ENCODE assay signal across 7 mouse cellular contexts in genomic region chr8:4206182-4207015, GRCm38 (mm10). TPM values are rescaled to one million over a fixed set of nuclear protein-coding genes. Genes with fewer than 3 reads are reported as not detected.
DNase-seq lines count a peak whose midpoint lies in the region; ATAC-seq and TF ChIP-seq lines count a peak whose summit lies in the region.

No protein-coding gene starts in this region.

- no peak for TF ChIP-seq CTCF in lung, embryonic 14.5 days (IDR thresholded peaks at IDR 0.05; ENCODE audit: low read depth)

- H3K4me3 ChIP-seq in lung, embryonic 14.5 days (ENCODE audit: low read depth, low read length) = no peak overlapping the region
- H3K4me3 ChIP-seq in embryonic facial prominence, embryonic 13.5 days = peak overlapping the region; percentile 6; the same call in 1 of the 2 replicates
- H3K4me3 ChIP-seq in limb, embryonic 10.5 days = peak overlapping the region; percentile 41

- H3K4me2 ChIP-seq in lung, embryonic 14.5 days = peak overlapping the region; percentile 38
- H3K4me2 ChIP-seq in embryonic facial prominence, embryonic 13.5 days = peak overlapping the region; percentile 36

- H3K27me3 ChIP-seq in lung, embryonic 14.5 days (ENCODE audit: insufficient read depth, low read length) = peaks cover 9% of the 10 kb centered on the region
- peaks cover 44% of the 10 kb centered on the region for H3K27me3 ChIP-seq in embryonic facial prominence, embryonic 13.5 days
- H3K27me3 ChIP-seq in limb, embryonic 10.5 days (ENCODE audit: low read depth, poor library complexity, severe bottlenecking) = peaks cover 95% of the 10 kb centered on the region

- H3K4me1 ChIP-seq in lung, embryonic 14.5 days (ENCODE audit: insufficient read depth) = no peaks in the 10 kb centered on the region
- H3K4me1 ChIP-seq in embryonic facial prominence, embryonic 13.5 days = peaks cover 12% of the 10 kb centered on the region
- peaks cover 19% of the 10 kb centered on the region for H3K4me1 ChIP-seq in limb, embryonic 10.5 days

- no peaks in the 10 kb centered on the region for H3K9me3 ChIP-seq in lung, embryonic 14.5 days (ENCODE audit: low read depth, low read length)
- 0 out of 2 replicates have a peak, but pooled peaks cover 5% of the 10 kb centered on the region for H3K9me3 ChIP-seq in embryonic facial prominence, embryonic 13.5 days
- H3K9me3 ChIP-seq in limb, embryonic 10.5 days (replicated peaks) = no peaks in the 10 kb centered on the region

- peak; percentile 44 for ATAC-seq in lung, embryonic 14.5 days (ENCODE audit: insufficient read depth)
- no peak for ATAC-seq in embryonic facial prominence, embryonic 13.5 days (ENCODE audit: insufficient number of reproducible peaks, insufficient read depth, low FRiP score, low TSS enrichment, low read depth)

- WGBS in lung, embryonic 14.5 days = 18% methylated on average over 44 of the region's 44 CpGs
- WGBS in embryonic facial prominence, embryonic 13.5 days = 17% methylated on average over 44 of the region's 44 CpGs
- WGBS in limb, embryonic 10.5 days = 6% methylated on average over 44 of the region's 44 CpGs

- no peak overlapping the region for H3K27ac ChIP-seq in lung, embryonic 14.5 days (ENCODE audit: low read depth)
- no peak overlapping the region for H3K27ac ChIP-seq in embryonic facial prominence, embryonic 13.5 days
- H3K27ac ChIP-seq in limb, embryonic 10.5 days = no peak overlapping the region

- DNase-seq in lung, embryonic 14.5 days = peak; percentile 23
- DNase-seq in lung, postnatal 25 days (ENCODE audit: low spot score) = no peak
- no peak for DNase-seq in limb, embryonic 10.5 days (ENCODE audit: low spot score)
- peak; percentile 44 for DNase-seq in right cerebral cortex, postnatal 14 days
- DNase-seq in thymus, postnatal 25 days = no peak
- DNase-seq in ovary, postnatal 36 days (ENCODE audit: low spot score) = no peak

- H3K36me3 ChIP-seq in lung, embryonic 14.5 days (ENCODE audit: insufficient read depth) = peaks cover 27% of the 10 kb centered on the region; the same call in 1 of the 2 replicates
- H3K36me3 ChIP-seq in embryonic facial prominence, embryonic 13.5 days = peaks cover 70% of the 10 kb centered on the region
- no peaks in the 10 kb centered on the region for H3K36me3 ChIP-seq in limb, embryonic 10.5 days

- H3K9ac ChIP-seq in lung, embryonic 14.5 days = peak overlapping the region; percentile 13
- peak overlapping the region; percentile 51; the same call in 1 of the 2 replicates for H3K9ac ChIP-seq in embryonic facial prominence, embryonic 13.5 days

RNA-seq across cellular contexts. Expression of gene Prr36, which starts 10.9 kb away (rescaled TPM):
- 9.7 TPM in 2 replicates for polyA plus RNA-seq in lung, embryonic 14.5 days (2014; fragmentation: Nextera tagmentation; extraction: Ambion mirVana)
- polyA plus RNA-seq in embryonic facial prominence, embryonic 13.5 days (2015; fragmentation: Nextera tagmentation; extraction: Ambion mirVana) = 2.3 and 3.3 TPM in 2 replicates
- polyA plus RNA-seq in limb, embryonic 10.5 days (2016; fragmentation: Nextera tagmentation; extraction: Ambion mirVana) = 1.5 and 2.2 TPM in 2 replicates

RNA-seq across cellular contexts. Expression of gene Lrrc8e, which starts 20.2 kb away (rescaled TPM):
- polyA plus RNA-seq in lung, embryonic 14.5 days (2014; fragmentation: Nextera tagmentation; extraction: Ambion mirVana) = 1.9 and 2.3 TPM in 2 replicates
- polyA plus RNA-seq in embryonic facial prominence, embryonic 13.5 days (2015; fragmentation: Nextera tagmentation; extraction: Ambion mirVana) = 1.8 and 2.5 TPM in 2 replicates
- polyA plus RNA-seq in limb, embryonic 10.5 days (2016; fragmentation: Nextera tagmentation; extraction: Ambion mirVana) = 0.11 and 0.20 TPM in 2 replicates

RNA-seq across cellular contexts. Expression of gene Map2k7, which starts 32.1 kb away (rescaled TPM):
- 16.2 and 20.9 TPM in 2 replicates for polyA plus RNA-seq in lung, embryonic 14.5 days (2014; fragmentation: Nextera tagmentation; extraction: Ambion mirVana)
- 29.8 and 34.0 TPM in 2 replicates for polyA plus RNA-seq in embryonic facial prominence, embryonic 13.5 days (2015; fragmentation: Nextera tagmentation; extraction: Ambion mirVana)
- polyA plus RNA-seq in limb, embryonic 10.5 days (2016; fragmentation: Nextera tagmentation; extraction: Ambion mirVana) = 32.8 and 34.2 TPM in 2 replicates

RNA-seq across cellular contexts. Expression of gene Gm49320, which starts 32.3 kb away (rescaled TPM):
- polyA plus RNA-seq in lung, embryonic 14.5 days (2014; fragmentation: Nextera tagmentation; extraction: Ambion mirVana) = 1.2 and 1.5 TPM in 2 replicates
- polyA plus RNA-seq in embryonic facial prominence, embryonic 13.5 days (2015; fragmentation: Nextera tagmentation; extraction: Ambion mirVana) = 1.8 and 2.0 TPM in 2 replicates
- polyA plus RNA-seq in limb, embryonic 10.5 days (2016; fragmentation: Nextera tagmentation; extraction: Ambion mirVana) = 0.85 and 1.6 TPM in 2 replicates

RNA-seq across cellular contexts. Expression of gene Evi5l, which starts 40.0 kb away (rescaled TPM):
- 21.7 and 26.8 TPM in 2 replicates for polyA plus RNA-seq in lung, embryonic 14.5 days (2014; fragmentation: Nextera tagmentation; extraction: Ambion mirVana)
- 34.6 and 36.3 TPM in 2 replicates for polyA plus RNA-seq in embryonic facial prominence, embryonic 13.5 days (2015; fragmentation: Nextera tagmentation; extraction: Ambion mirVana)
- 14.4 and 25.5 TPM in 2 replicates for polyA plus RNA-seq in limb, embryonic 10.5 days (2016; fragmentation: Nextera tagmentation; extraction: Ambion mirVana)

Comparison
In these comparisons a context has a peak if more than half of its experiments do, and no peak if none do; other contexts are left out.
1. DNase-seq: peak in lung, embryonic 14.5 days (single experiment) and right cerebral cortex, postnatal 14 days (single experiment); none in lung, postnatal 25 days (single experiment), limb, embryonic 10.5 days (single experiment), thymus, postnatal 25 days (single experiment) and ovary, postnatal 36 days (single experiment).